Mouse (Mus musculus) left cerebral cortex, adult 2 months (tissue): ENCODE measurements at regions not wholly inside any gene's neighbourhood (a gene's known extent, or its start where the extent isn't known, plus 50 kb on each side); places are given as distances from the start of the nearest gene placed in this dataset.

Source experiments
- DNase-seq, 2 experiments: peaks; one replicate each; pipeline ENCODE4 v3.0.0; 2021 to 2022; ENCODE audit warnings: low spot score in 2 of 2, mixed read lengths in 1 of 2; ENCODE audit errors: extremely low spot score in 1 of 2
- H3K27ac ChIP-seq: fragments of 200-600 bp; 2 replicates; pipeline ENCODE4 v1.8.1; 2022
- H3K4me3 ChIP-seq: fragments of 200-600 bp; 2 replicates; pipeline ENCODE4 v1.8.1; 2022
- CTCF ChIP-seq: fragments of 200-600 bp; IDR thresholded peaks from 2 replicates; pipeline ENCODE4 v1.8.1; 2022; ENCODE audit warnings: antibody characterized with exemption, mild to moderate bottlenecking, moderate library complexity
- intact Hi-C: fragments of 180-260 bp; cut with DNase I; formaldehyde crosslinking; loops from one replicate; pipeline ENCODE4 v1.15.1; 2025

- Histone ChIP-seq H3K4me3 (no peak overlapping the region), H3K27ac (no peak overlapping the region)
- DNase-seq, result no peak
- no peak for TF ChIP-seq CTCF
- intact Hi-C loops, result loop anchor here (5.0 kb wide), 1 partner anchor 48 kb away; no protein-coding TSS in a partner anchor
Measured at GRCm38 (mm10) chr4:106859476-106859875, 51.0 kb upstream of the Ssbp3 start.

DNA sequence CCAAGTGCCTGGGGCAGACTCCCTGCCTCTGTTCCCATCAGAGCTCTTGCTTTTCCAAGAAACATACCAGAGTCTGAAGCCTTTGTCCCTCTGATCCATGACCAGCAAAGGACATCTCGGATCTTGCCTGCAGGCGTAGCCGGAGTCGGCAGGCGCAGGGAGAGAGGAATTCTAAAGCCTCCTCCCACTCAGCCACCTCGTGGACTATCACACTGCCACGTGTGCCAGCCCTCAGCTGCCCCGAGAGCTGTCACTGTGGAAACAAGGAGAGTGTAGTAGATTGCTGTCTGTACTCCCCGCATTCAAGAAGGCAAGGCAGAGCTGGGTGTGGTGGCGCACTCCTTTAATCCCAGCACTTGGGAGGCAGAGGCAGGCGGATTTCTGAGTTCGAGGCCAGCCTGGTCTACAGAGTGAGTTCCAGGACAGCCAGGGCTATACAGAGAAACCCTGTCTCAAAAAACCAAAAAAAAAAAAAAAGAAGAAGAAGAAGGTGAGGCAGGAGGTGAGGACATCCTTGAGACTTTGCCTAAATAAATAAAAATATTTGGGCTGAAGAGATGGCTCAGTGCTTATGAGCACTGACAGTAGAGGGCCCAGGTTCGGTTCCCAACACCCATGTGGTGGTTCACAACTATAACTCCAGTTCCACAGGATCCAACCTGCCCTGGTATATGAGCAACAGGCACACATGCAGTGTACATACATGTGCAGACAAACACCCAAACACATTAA, 52.0 kb upstream of the Ssbp3 start:
- Histone ChIP-seq H3K4me3 (no peak overlapping the region), H3K27ac (no peak overlapping the region)
- no peak for TF ChIP-seq CTCF
- DNase-seq, result no peak
- intact Hi-C loops, result loop anchor here (5.0 kb wide), 1 partner anchor 49 kb away; no protein-coding TSS in a partner anchor

- H3K4me3 ChIP-seq, result no peak overlapping the region
- intact Hi-C loops, result loop anchor here (5.0 kb wide), 1 partner anchor 52 kb away; no protein-coding TSS in a partner anchor
- no peak for DNase-seq
- no peak overlapping the region for H3K27ac ChIP-seq
- no peak for TF ChIP-seq CTCF
Measured at GRCm38 (mm10) chr4:106855771-106856170, 51.0 kb upstream of the Acot11 start.

- H3K4me3 ChIP-seq, result no peak overlapping the region
- intact Hi-C loops, result loop anchor here (5.0 kb wide), 1 partner anchor 53 kb away; no protein-coding TSS in a partner anchor
- no peak for TF ChIP-seq CTCF
- DNase-seq, result no peak
- H3K27ac ChIP-seq, result no peak overlapping the region
Measured at GRCm38 (mm10) chr4:106854361-106855309, 49.8 kb upstream of the Acot11 start.
